Mouse (Mus musculus) c-Kit-positive CD71-positive TER-119-positive erythroid progenitor cells, embryonic 14.5 days (primary cell): ENCODE measurements around the gene Fkbp2.

ENCODE experiments used
- DNase-seq: peaks from one replicate; pipeline ENCODE4 v3.0.0-alpha.2; 2013; ENCODE audit warnings: low spot score

The Fkbp2 gene

GRCm38 (mm10) chr19:6980381-6981093 is at the start of gene Fkbp2:
TSS of gene Fkbp2 (minus strand) at chr19:6980501.
- DNase-seq = peak; percentile 99

GRCm38 (mm10) chr19:7029531-7029930 is 49.2 kb upstream of the Fkbp2 start:
- DNase-seq = no peak

- peak; percentile 71 for DNase-seq
Observed at GRCm38 (mm10) chr19:7020224-7020641, 39.9 kb upstream of the Fkbp2 start.

- peak; percentile 74 for DNase-seq
Observed at GRCm38 (mm10) chr19:7019191-7019590, 38.9 kb upstream of the Fkbp2 start, which contains the start of gene Fermt3. TSS of gene Fermt3 (minus strand) at chr19:7019469.

GRCm38 (mm10) chr19:7018546-7018945 is 38.2 kb upstream of the Fkbp2 start:
- no peak for DNase-seq

- DNase-seq = peak; percentile 83
Observed at GRCm38 (mm10) chr19:7017541-7018457, 37.5 kb upstream of the Fkbp2 start.

GRCm38 (mm10) chr19:7014481-7015135 is 34.3 kb upstream of the Fkbp2 start:
- no peak for DNase-seq

GRCm38 (mm10) chr19:7013984-7014383 is 33.7 kb upstream of the Fkbp2 start:
- DNase-seq = no peak

- DNase-seq = no peak
Observed at GRCm38 (mm10) chr19:7012426-7012825, 32.1 kb upstream of the Fkbp2 start.

GRCm38 (mm10) chr19:7006892-7007593 is 26.7 kb upstream of the Fkbp2 start:
- DNase-seq = no peak

- no peak for DNase-seq
Observed at GRCm38 (mm10) chr19:6999360-7000063, 19.2 kb upstream of the Fkbp2 start.

- DNase-seq = no peak
Observed at GRCm38 (mm10) chr19:6997721-6998290, 17.5 kb upstream of the Fkbp2 start.

GRCm38 (mm10) chr19:6996006-6996405 is 15.7 kb upstream of the Fkbp2 start, which contains the start of the genes Nudt22 and Trpt1:
TSS of gene Nudt22 (minus strand) at chr19:6996117.
TSS of gene Trpt1 (plus strand) at chr19:6996131.
- DNase-seq = peak; percentile 80

- no peak for DNase-seq
Observed at GRCm38 (mm10) chr19:6995255-6995991, 15.1 kb upstream of the Fkbp2 start.

GRCm38 (mm10) chr19:6994489-6994888 is 14.2 kb upstream of the Fkbp2 start:
- no peak for DNase-seq

GRCm38 (mm10) chr19:6994002-6994401 is 13.7 kb upstream of the Fkbp2 start:
- no peak for DNase-seq

GRCm38 (mm10) chr19:6993011-6993770 is 12.9 kb upstream of the Fkbp2 start:
- no peak for DNase-seq

- DNase-seq = peak; percentile 98
Observed at GRCm38 (mm10) chr19:6992011-6992858, 11.9 kb upstream of the Fkbp2 start, which contains the start of gene Dnajc4. TSS of gene Dnajc4 (minus strand) at chr19:6992572.
